Mouse (Mus musculus) limb, embryonic 11.5 days (tissue): Measurements from ENCODE around the gene Gpr153. TPM values are rescaled to one million over a fixed set of nuclear protein-coding genes. Genes with fewer than 3 reads are reported as not detected.
"Not testable (repeated sequence)": the region's sequence is repeated elsewhere in the genome, so short reads cannot be mapped to it uniquely, and the experiment has no call there.

ENCODE experiments used
- ATAC-seq: fragments of 200-750 bp; cut with Nextera tagmentation; 2 replicates; pipeline ENCODE4 v1.8.0; 2017; ENCODE audit warnings: low read depth; ENCODE audit not compliant: insufficient number of reproducible peaks, low FRiP score, low TSS enrichment
- DNase-seq: peaks from one replicate; pipeline ENCODE4 v3.0.0-alpha.2; 2015; ENCODE audit warnings: low spot score
- H3K27ac ChIP-seq: fragments of 300-500 bp; sonication (generic); replicated peaks from 2 replicates; pipeline ENCODE4 v1.5.1; 2014; ENCODE audit warnings: low read depth, mild to moderate bottlenecking, low read length
- H3K27me3 ChIP-seq: fragments of 300-500 bp; sonication (generic); 2 replicates; pipeline ENCODE4 v1.6.1; 2014; ENCODE audit warnings: mild to moderate bottlenecking, low read length, mixed read lengths; ENCODE audit not compliant: control insufficient read depth, insufficient read depth
- H3K36me3 ChIP-seq: fragments of 300-500 bp; sonication (generic); 2 replicates; pipeline ENCODE4 v1.6.1; 2014; ENCODE audit warnings: mild to moderate bottlenecking, low read length, moderate library complexity, mixed read lengths; ENCODE audit not compliant: control insufficient read depth, insufficient read depth
- H3K4me1 ChIP-seq: fragments of 300-500 bp; sonication (generic); 2 replicates; pipeline ENCODE4 v1.6.1; 2014; ENCODE audit warnings: low read length, mixed read lengths; ENCODE audit not compliant: control insufficient read depth, insufficient read depth
- H3K4me2 ChIP-seq: fragments of 300-500 bp; sonication (generic); 2 replicates; pipeline ENCODE4 v1.6.1; 2014; ENCODE audit warnings: low read depth, mild to moderate bottlenecking, moderate library complexity; ENCODE audit not compliant: severe bottlenecking
- H3K4me3 ChIP-seq: fragments of 300-500 bp; sonication (generic); 2 replicates; pipeline ENCODE4 v1.5.1; 2014; ENCODE audit warnings: low read depth, low read length
- H3K9ac ChIP-seq: fragments of 300-500 bp; sonication (generic); 2 replicates; pipeline ENCODE4 v1.6.1; 2014; ENCODE audit warnings: mild to moderate bottlenecking, low read length
- H3K9me3 ChIP-seq: fragments of 300-500 bp; sonication (generic); 2 replicates; pipeline ENCODE4 v1.6.1; 2016; ENCODE audit warnings: low read length; ENCODE audit not compliant: control insufficient read depth
- WGBS: fragments of 180-500 bp; shearing (Covaris S2); extraction: QIAGEN DNeasy Blood & Tissue Kit; methylation state at CpG from one replicate; pipeline ENCODE4 v1.1.7; 2014; 5-methylcytosine and 5-hydroxymethylcytosine counted together
- polyA plus RNA-seq: library from polyadenylated mRNA; unstranded; fragments of >200 nt; fragmentation: Nextera tagmentation; extraction: Ambion mirVana; gene quantifications from 2 replicates; pipeline ENCODE4 v1.2.1, GENCODE M21; 2014

The Gpr153 gene
- 3.3 and 3.4 TPM in 2 replicates for polyA plus RNA-seq

DNA sequence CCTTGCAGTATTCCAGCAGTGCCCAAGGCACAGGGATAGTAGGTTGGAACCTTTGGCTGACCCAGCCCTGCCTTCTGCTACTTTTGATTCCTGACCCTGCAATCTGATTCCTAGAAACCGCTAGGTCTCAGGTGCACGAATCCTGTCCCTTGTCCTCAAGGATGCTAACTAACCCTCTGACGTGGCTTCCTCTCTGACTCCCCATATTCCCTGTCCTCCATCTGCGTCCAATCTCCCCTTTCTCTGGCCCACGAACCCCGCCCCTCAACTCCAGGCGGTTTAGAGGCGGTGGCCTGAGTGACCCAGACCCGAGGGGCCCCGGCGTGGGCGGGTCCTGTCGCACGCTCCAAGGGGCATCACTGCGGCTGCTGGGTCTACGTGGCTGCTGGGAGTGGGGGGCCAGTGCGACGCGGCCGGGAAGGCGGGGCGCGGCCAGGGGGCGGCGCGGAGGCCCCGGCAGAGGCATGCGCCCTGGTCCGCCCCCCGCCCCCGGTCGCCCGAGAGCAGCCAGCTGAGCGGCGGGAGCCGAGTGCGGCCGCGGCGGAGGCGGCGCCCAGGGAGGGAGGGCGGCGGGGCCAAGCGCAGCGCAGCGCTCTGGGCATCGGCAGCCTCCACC is at the start of gene Gpr153:
Gene Gpr153, plus strand, starts transcription at position 612 of the 616 bp plus-strand sequence.
- Histone ChIP-seq H3K27ac (peak within 1 kb of the TSS; percentile 56; the same call in 1 of the 2 replicates), H3K9ac (peak within 1 kb of the TSS; percentile 67)
- peak; percentile 68 for ATAC-seq

DNA sequence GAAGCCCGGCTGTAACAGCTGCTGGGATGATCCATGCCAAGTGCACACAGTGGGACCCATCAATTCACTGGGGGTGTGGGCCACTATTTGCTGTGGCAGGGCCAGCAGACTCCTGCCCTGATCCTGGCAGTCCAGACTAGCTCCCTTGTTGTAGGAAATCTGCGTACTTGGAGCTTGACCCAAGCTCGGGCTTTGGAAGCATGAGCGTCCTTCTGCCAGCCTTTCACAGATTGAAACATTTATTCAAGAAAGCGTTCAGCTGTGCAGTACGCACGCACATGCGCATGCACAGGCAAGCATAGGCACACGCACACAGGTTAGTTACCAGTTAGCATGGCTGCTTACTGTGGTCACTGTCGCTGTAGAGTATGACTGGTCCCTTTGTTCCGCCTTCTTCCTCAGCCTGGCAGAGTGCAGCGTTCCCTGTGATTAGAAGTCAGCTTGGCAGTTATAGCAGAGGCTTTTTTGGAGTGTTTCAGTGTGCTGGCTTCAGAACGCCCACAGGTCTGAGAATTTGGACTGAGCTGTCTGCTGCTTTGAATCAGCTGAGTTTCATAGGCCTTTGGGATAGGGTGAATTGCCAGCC is 47.0 kb upstream of the Gpr153 start:
- ATAC-seq: no peak
- Histone ChIP-seq H3K4me1 (0 out of 2 replicates have a peak, but pooled peaks cover 3% of the 10 kb centered on the region), H3K4me2 (no peak overlapping the region), H3K9ac (no peak overlapping the region), H3K9me3 (no peaks in the 10 kb centered on the region), H3K4me3 (no peak overlapping the region), H3K36me3 (no peaks in the 10 kb centered on the region), H3K27ac (0 out of 2 replicates have a peak overlapping the region, but pooled peaks have one; percentile 21), H3K27me3 (no peaks in the 10 kb centered on the region)
- DNase-seq: no peak
- WGBS: 85% methylated on average over 13 of the region's 13 CpGs

More for the DNA sequence above, at the start of gene Gpr153:
- WGBS: under 1% methylated on average over 41 of the region's 48 CpGs
- Histone ChIP-seq H3K36me3 (no peaks in the 10 kb centered on the region), H3K9me3 (no peaks in the 10 kb centered on the region), H3K27me3 (peaks cover 18% of the 10 kb centered on the region), H3K4me1 (peaks cover 29% of the 10 kb centered on the region), H3K4me2 (peak within 1 kb of the TSS; percentile 97), H3K4me3 (peak within 1 kb of the TSS; percentile 50)
- DNase-seq: peak; percentile 71

DNA sequence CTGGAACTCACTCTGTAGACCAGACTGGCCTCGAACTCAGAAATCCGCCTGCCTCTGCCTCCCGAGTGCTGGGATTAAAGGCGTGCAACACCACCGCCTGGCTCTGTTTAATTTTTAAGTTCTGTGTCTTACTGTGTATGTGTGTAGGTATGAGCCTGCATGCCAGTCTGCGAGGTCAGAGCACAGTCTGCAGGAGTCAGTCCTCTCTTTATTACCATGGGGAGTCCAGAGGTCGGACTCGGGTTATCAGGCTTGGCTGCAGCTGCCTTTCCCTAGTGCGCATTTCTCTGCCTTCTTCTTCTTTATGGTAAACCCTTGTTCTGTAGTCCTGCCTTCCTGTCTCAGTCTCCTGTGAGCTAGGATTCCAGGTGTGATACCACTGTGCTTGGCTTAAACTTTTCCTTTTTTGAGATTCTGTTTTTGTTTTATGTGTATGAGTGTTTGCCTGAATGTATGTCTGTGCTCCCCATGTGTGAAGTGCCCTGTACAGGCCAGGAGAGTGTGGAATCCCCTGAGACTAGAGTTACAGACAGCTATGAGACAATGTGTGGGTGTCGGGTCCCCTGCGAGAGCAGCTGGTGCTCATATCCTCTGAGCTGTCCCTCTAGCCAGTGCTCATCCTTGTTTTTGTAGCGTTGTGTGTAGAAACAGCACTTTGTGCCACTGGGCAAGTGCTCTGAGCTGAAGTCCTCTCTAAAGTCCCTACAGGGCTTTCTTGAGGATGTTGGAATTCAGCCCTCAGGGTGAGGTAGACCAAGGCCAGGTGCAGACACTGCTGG is 46.1 kb upstream of the Gpr153 start:
- no peak for DNase-seq
- H3K27ac ChIP-seq: no peak overlapping the region
- WGBS: 79% methylated on average over 12 of the region's 12 CpGs

DNA sequence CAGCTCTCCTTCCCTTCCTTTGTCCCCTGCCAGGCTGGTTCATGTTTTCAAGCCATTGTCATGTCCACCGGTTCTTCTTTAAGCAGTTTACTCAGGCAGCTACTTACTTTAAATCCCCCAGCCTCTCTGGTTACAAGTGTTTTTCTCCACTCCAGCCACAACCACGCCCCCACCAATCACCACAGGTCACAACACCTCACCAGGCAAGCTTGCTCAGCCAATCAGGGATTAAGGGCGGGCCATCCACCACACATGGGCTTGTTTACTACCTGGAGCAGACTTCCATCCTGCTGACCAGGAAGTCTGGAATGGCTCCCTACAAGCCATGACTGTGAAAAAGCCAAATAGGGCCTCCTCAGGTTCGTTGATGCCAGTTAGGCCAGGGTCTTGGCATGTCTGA is 43.7 kb upstream of the Gpr153 start:
- H3K27me3 ChIP-seq, H3K4me3 ChIP-seq, H3K9ac ChIP-seq, ATAC-seq, H3K4me1 ChIP-seq, H3K36me3 ChIP-seq, H3K9me3 ChIP-seq, H3K4me2 ChIP-seq, H3K27ac ChIP-seq: not testable (repeated sequence)
- WGBS: 24% methylated on average over 4 of the region's 4 CpGs
- peak; percentile 32 for DNase-seq

More for the DNA sequence above, 46.1 kb upstream of the Gpr153 start:
- ATAC-seq: no peak
- H3K4me3 ChIP-seq: no peak overlapping the region
- no peak overlapping the region for H3K4me2 ChIP-seq
- H3K9me3 ChIP-seq: no peaks in the 10 kb centered on the region
- no peaks in the 10 kb centered on the region for H3K36me3 ChIP-seq
- 0 out of 2 replicates have a peak, but pooled peaks cover 3% of the 10 kb centered on the region for H3K4me1 ChIP-seq
- no peaks in the 10 kb centered on the region for H3K27me3 ChIP-seq
- H3K9ac ChIP-seq: no peak overlapping the region

DNA sequence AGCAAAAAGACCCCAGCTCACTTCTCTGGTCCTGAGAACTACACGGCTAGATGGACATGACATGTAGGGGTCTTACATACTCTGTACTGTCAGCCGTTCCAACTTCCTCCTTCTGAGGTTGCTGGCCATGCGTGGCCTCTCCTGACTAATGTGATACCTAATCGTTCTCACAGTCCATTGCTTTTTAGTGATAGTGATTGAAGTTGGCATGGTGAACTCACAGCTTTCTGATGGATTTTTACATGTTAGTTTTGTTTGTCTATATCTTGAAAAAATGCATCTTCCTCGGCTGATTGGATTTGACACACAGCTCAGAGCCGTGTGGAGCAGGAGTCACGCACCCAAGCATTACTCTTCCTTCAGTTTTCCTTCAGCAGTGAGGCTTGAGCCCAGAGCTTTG is 42.7 kb upstream of the Gpr153 start:
- H3K4me3 ChIP-seq: no peak overlapping the region
- no peaks in the 10 kb centered on the region for H3K9me3 ChIP-seq
- H3K36me3 ChIP-seq: no peaks in the 10 kb centered on the region
- WGBS: 89% methylated on average over 7 of the region's 7 CpGs
- no peaks in the 10 kb centered on the region for H3K27me3 ChIP-seq
- no peak for ATAC-seq
- H3K4me1 ChIP-seq: 0 out of 2 replicates have a peak, but pooled peaks cover 3% of the 10 kb centered on the region
- H3K9ac ChIP-seq: no peak overlapping the region
- no peak overlapping the region for H3K27ac ChIP-seq
- DNase-seq: no peak
- H3K4me2 ChIP-seq: no peak overlapping the region

DNA sequence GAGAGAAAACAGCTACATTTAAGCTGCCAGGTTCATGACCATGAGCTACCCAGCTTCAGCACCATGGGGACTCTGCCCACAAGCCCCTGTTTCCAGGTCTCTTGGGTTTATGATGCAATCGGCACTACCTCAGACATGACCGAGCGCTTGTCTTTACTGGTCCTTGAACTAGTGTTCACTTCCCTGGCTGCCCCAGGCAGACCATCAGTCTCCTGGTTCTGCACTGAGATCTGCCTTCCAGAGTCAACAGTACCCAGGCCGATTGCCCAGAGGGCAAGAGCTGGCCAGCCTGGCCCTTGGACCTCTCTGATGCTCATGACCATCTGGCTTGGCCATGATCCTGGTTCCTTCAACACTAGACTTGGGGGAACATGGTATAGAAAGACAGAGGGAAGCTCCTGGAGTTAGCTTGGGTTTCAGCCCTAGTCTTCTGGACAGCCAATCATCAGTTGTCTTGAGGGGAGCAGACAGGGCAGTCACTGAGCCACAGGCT is 41.6 kb upstream of the Gpr153 start:
- H3K27me3 ChIP-seq: no peaks in the 10 kb centered on the region
- 98% methylated on average over 4 of the region's 4 CpGs for WGBS
- DNase-seq: no peak

DNA sequence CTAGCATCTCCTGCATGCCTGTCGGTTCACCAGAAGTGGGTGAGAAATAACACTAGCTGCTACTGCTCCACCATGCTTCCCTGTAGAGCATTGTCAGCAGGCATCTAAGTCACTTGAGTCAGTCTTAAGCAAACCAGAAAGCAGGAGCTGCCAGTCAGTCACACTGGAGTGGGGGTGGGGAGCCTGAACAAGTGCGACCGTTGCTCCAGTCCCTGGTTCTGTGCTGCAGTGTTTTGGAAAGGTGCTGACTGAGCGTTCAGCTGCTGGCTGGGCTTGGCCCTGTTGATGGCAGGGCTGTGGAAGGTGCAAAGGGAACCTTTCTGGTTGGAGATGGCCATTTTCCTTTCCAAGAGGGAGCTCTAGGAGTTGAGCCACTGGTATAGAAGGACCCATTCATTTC is 34.1 kb upstream of the Gpr153 start:
- WGBS: 74% methylated on average over 4 of the region's 4 CpGs
- Histone ChIP-seq H3K9me3 (no peaks in the 10 kb centered on the region), H3K27ac (no peak overlapping the region), H3K4me3 (no peak overlapping the region), H3K36me3 (no peaks in the 10 kb centered on the region), H3K9ac (no peak overlapping the region), H3K4me2 (no peak overlapping the region), H3K4me1 (no peaks in the 10 kb centered on the region), H3K27me3 (no peaks in the 10 kb centered on the region)
- DNase-seq: no peak
- no peak for ATAC-seq

More for the DNA sequence above, 41.6 kb upstream of the Gpr153 start:
- no peaks in the 10 kb centered on the region for H3K9me3 ChIP-seq
- H3K27ac ChIP-seq: no peak overlapping the region
- H3K4me1 ChIP-seq: 0 out of 2 replicates have a peak, but pooled peaks cover 3% of the 10 kb centered on the region
- no peak overlapping the region for H3K4me3 ChIP-seq
- no peak overlapping the region for H3K4me2 ChIP-seq
- H3K9ac ChIP-seq: no peak overlapping the region
- ATAC-seq: no peak
- H3K36me3 ChIP-seq: no peaks in the 10 kb centered on the region

DNA sequence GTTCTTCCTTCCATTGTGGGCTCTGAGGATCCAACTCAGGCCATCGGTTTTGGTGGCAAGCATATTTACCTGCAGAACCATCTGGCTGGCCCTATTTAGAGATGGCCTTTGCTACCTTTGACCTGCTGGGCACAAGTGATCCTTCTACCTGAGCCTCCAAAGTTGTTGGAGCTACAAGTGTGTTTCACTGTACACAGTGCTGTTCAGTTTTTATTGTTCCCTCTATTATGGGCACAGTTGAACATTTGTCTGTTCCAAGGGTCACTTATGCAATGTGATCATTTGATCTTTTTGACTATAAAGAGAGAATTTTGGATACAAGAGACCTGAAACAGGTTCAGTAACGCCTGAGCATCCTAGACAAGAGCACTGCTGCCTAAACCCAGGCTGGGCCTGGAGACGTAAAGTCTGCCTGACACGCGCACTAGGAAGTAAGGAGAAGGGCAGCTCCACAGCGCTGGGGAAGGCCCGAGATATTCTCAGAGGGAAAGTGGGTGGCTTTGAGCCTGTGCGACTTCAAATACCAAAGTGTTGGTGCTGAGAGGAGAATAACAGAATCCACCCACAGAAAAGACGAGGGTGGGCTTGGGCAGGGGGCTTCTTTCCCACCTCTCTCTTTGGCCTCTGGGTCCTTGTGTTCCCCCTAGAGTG is 30.7 kb upstream of the Gpr153 start:
- no peak overlapping the region for H3K9ac ChIP-seq
- no peak overlapping the region for H3K4me3 ChIP-seq
- 86% methylated on average over 9 of the region's 9 CpGs for WGBS
- H3K27me3 ChIP-seq: no peaks in the 10 kb centered on the region
- H3K27ac ChIP-seq: no peak overlapping the region
- H3K9me3 ChIP-seq: no peaks in the 10 kb centered on the region
- no peak overlapping the region for H3K4me2 ChIP-seq
- no peak for ATAC-seq
- DNase-seq: no peak
- H3K4me1 ChIP-seq: no peaks in the 10 kb centered on the region
- H3K36me3 ChIP-seq: no peaks in the 10 kb centered on the region
